Mouse (Mus musculus) frontal cortex, postnatal 14 days (tissue): Measurements from ENCODE around the gene Dtx3.
"Not testable (repeated sequence)": the region's sequence is repeated elsewhere in the genome, so short reads cannot be mapped to it uniquely, and the experiment has no call there.

Experiments
- DNase-seq, 2 experiments: peaks; one replicate each; pipeline ENCODE4 v3.0.0; 2022; ENCODE audit warnings: low spot score in 2 of 2

Gene Dtx3

DNA sequence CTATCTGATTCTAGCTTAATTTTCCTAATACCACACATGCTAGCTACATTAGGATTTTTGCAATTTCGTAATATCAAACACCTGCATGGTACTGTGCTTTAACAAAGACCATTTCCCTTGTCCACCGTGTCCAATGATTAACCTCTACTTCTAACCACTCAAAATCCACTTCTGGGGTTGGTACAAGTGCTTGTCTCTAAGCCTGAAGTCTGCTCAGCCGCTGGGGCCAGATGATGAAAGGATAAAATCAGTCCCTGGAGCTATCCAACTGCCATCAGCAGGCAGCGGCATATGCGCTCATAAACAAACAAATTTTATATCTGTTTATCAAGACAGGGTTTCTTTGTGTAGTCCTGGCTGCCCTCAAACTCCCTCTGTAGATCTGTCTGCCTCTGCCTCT lies 9.1 kb upstream of the Dtx3 start:
- DNase-seq: no peak

- no peak for DNase-seq
These were observed 7.6 kb upstream of the Dtx3 start for GRCm38 (mm10) chr10:127203106-127203505.

- no peak for DNase-seq
These were observed 4.8 kb upstream of the Dtx3 start for GRCm38 (mm10) chr10:127200279-127200678.

DNA sequence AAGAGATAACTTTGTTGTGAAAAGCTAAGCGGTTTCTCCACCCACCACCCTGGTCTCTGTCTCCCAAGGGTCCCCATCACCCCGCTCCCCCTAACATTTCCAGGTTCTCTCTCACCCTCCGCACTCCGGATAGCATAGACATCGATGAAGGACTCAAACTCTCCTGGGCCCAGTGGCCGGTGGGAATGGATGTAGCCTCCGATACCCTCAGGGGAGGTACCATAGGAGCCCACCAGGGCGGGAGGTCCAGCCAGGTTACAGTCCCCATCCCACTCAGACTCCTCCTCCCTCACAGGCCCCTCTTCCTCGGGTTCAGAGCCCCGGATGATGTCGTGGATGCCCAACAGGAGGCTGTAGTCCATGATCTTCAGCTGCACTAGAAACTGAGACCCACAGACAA lies 3.9 kb upstream of the Dtx3 start:
- no peak for DNase-seq

DNA sequence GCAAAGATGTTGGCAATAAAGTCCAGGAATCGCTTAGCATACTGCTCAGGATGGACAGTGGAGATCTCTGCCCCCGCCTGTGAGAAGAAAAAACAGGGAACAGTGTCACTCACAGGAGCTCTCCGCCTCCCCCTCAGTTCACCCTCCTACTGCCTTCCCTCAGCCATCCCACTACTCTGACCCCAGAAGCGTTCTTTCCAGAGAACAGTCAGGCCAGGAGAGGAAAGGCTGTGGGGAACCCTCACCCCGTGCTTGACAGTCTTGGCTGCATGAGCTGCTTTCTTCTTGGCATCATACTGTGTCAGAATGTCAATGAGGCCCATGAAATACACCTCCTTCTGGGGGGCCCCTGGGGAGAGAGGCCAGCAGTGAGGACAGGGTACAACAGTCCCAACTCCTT lies 3.5 kb upstream of the Dtx3 start:
- DNase-seq: no peak

DNA sequence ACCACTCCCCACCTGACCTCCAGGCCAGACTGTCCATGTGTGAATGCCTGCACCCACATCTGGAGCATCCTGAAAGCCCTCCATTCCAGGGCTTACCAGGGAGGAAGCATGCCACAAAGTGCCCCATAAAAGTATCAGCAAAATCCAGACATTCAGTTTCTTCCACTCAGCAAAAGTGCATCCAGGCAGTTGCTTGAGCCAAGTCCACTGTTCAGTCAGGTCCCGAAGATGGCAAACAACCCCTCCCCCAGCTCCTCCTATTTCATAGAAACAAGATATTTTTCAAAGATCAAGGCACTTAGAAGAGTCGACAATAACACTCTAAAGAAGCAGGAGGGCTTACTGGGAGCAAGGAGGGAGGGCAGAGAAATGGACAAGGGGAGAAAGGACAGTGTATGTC lies 3.0 kb upstream of the Dtx3 start:
- no peak for DNase-seq

- DNase-seq: no peak
These were observed 2.1 kb upstream of the Dtx3 start for GRCm38 (mm10) chr10:127197505-127198110.

DNA sequence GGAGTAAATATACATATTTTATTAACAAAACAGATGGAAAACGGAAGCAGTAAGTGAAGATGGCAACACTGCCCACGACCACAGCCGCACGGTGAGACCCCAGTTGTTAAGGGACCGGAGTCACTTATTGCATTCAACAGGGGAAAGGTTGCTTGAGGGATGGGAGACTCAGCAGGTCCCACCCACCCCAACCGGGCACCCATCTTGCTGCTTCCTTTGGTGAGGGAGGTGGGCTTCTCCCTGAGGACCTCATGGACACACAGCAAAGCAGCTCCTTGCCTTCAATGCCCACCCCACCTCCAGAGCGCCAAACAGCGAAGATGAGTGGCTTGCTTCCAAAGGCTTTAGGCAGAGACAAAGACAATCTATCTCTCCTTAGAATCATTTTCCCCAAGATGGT lies 1.6 kb upstream of the Dtx3 start:
- no peak for DNase-seq

DNA sequence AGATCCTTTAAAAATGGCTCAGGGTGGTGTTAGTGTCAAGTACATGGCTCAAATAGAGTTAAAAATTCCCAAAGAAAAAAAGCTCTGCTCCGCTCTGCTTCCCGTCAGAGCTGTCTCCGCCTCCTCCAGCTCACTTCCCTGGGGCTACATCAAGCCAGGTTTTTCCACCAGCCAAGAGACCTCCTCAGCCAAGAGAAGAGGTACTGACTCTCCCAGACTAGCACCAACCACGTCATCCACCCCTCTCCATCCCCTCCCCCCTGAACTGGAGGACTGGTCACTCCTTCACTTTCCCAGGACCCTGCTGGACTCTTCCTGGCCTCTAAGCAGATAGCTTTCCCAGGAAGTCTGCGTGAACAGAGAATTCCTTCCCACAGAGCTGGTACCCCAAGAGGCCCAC lies 864 bp upstream of the Dtx3 start:
- no peak for DNase-seq

DNA sequence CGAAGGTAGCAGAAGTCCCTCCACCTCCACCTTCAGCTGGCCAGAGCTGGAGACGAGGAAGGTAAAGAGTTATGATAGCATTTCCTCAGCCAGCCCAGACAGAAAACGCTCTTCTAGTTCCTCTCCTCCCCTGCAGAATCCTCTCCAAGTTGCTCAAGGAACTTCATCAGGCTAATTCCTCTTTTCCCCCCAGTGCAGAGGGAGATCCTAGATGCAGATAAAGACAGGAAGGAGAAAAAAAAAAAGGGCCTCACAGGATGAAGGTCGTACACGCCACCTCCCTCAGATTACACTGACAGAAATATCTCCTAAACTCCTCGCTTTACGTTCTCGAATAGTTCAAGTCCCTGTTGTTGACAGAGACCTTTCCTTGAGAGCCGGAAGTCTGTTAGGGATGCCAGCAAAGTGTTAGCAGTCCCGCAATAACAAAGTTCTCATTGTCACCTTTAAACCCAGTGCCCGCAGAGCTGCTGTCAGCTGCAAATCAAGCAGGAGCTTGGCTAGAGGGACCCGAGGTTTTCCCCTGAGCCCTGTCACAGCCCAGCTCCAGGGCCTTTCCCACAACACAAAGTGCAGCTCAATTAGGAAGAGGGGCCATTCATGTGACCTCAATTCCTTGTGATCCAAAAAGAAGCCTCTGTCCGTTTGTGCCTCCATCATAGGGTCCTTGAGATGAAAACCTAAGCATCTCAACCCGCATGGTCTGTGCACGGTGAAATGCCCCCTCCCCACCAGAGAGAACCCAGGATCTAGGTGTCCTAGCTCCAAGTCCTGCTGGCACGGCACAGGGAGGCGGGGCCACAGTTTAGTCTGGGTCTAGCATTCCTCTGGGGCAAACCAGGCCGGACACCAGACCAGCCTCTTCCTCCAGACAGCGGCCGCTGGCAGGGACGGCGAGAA lies 850 bp downstream of the Dtx3 start:
- no peak for DNase-seq

DNA sequence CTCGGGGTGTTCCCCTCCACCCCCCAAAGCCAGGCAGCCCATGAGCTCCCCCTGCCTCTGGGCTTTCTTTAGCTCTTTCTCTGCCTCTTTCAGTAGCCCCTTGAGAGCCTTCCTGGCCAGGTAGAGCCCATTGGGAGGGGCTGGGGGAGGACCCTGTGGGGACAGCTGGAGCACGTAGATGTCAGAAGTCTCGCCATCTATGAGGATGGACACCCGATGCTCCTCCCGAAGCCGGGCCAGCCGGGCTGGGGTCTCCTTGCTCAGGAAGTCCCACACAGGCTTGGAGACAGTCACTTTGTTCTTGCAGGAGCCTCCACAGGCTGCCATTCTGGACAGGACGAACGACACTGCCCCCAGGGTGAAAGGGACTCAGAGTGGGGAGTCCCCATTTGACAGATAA lies 2.5 kb downstream of the Dtx3 start:
- DNase-seq: no peak

GRCm38 (mm10) chr10:127192057-127192328 lies 3.5 kb downstream of the Dtx3 start:
- DNase-seq: not testable (repeated sequence)

DNA sequence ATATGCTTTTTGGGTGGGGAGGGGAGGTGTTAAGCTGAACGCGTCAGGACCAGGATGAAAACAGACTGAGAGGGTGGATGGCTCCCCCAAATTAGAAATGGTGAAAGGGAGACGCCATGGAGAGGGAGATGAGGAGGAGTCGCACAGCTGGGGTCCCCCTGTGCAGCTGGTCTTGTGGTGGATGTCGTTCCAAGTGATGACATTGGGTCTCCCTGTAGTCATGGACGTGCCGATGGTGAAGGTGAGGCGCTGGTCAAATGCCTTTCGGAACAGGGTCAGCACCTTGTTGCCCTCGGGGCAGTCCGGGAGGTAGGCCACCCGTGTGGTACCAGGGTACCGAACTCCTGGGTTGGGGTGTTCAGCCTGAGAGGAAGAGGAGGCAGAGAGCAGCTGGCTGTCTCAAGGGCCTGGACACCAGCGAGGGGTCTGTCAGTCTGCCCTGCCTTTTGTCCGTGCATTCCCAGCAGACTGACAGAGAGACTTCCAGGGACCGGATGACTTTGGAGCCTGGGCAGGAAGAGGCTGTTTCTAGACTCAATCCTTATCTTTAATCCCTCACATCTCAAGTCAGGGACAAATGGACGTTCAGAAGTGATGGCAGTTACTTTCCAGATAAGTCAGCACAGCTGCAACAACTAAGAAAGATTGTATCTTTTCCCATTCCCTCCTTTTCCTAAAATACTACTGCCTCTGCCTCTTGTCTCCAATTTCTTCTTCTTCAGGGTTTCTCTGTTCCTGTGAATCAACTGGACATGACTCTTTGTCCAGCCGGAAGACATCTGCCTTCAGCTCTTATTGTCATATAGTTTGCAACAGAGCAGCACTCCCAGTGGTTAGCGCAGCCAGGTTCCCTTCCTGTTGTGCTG lies 4.1 kb downstream of the Dtx3 start:
- no peak for DNase-seq

- no peak for DNase-seq
These were observed 4.9 kb downstream of the Dtx3 start for GRCm38 (mm10) chr10:127190398-127191190.

- DNase-seq: no peak
These were observed 5.7 kb downstream of the Dtx3 start, which contains the start of gene Arhgef25 for GRCm38 (mm10) chr10:127189651-127190381. Arhgef25 (minus strand) TSS chr10:127190083.

GRCm38 (mm10) chr10:127189116-127189650 lies 6.3 kb downstream of the Dtx3 start:
- no peak for DNase-seq

GRCm38 (mm10) chr10:127188465-127189115 lies 6.9 kb downstream of the Dtx3 start:
- DNase-seq: no peak

GRCm38 (mm10) chr10:127188079-127188453 lies 7.5 kb downstream of the Dtx3 start:
- DNase-seq: no peak

GRCm38 (mm10) chr10:127187371-127188078 lies 8.0 kb downstream of the Dtx3 start:
- peak in 1 of 2 experiments; percentile 66 for DNase-seq

DNA sequence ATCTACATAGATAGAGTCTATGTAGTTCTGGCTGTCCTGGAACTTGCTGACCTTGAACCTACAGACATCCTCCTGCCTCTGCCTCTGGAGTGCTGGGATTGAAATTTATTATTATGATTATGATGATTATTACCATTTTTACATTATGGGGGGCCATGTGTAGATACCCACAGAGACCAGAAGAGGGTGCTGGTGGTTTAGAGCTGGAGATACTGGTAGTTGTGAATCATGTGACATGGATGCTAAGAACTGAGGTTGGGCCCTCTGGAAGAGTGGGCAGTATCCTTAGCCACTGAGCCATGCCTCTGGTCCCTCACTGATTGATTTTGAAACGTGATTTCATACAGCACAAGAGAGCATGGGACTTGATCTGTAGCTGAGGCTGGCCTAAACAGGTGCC lies 9.1 kb downstream of the Dtx3 start:
- no peak for DNase-seq
